Mouse (Mus musculus) liver, embryonic 14.5 days (tissue): ENCODE data around the gene Gm34653. TPM values are rescaled to one million over a fixed set of nuclear protein-coding genes. Genes with fewer than 3 reads are reported as not detected.
"Not testable (repeated sequence)": the region's sequence is repeated elsewhere in the genome, so short reads cannot be mapped to it uniquely, and the experiment has no call there.

ENCODE experiments used
- ATAC-seq: fragments of 200-750 bp; cut with Nextera tagmentation; 2 replicates; pipeline ENCODE4 v1.8.0; 2017; ENCODE audit warnings: moderate number of reproducible peaks, mild to moderate bottlenecking, moderate library complexity; ENCODE audit not compliant: insufficient read depth
- DNase-seq, 3 experiments: peaks; one replicate each; pipeline ENCODE4 v3.0.0-alpha.2; 2012 to 2013; ENCODE audit warnings: low read depth in 3 of 3, low spot score in 3 of 3
- H3K27ac ChIP-seq: fragments of 300-500 bp; sonication (generic); 2 replicates; pipeline ENCODE4 v1.5.1; 2014; ENCODE audit warnings: moderate library complexity, mild to moderate bottlenecking, control low read depth, inconsistent platforms
- H3K27me3 ChIP-seq: fragments of 300-500 bp; sonication (generic); 2 replicates; pipeline ENCODE4 v1.6.1; 2014; ENCODE audit warnings: mild to moderate bottlenecking, low read length, moderate library complexity; ENCODE audit not compliant: control insufficient read depth, insufficient read depth
- H3K36me3 ChIP-seq: fragments of 300-500 bp; sonication (generic); replicated peaks from 2 replicates; pipeline ENCODE4 v1.6.1; 2014; ENCODE audit warnings: low read depth; ENCODE audit not compliant: control insufficient read depth, insufficient read depth
- H3K4me1 ChIP-seq, 2 experiments: fragments of 200-500 bp in 1 of 2; fragments of 300-500 bp in 1 of 2; sonication (generic) in 1 of 2; replicated peaks; 2 replicates each; pipeline ENCODE4 v1.6.1; 2012 to 2014; ENCODE audit warnings: antibody characterized with exemption in 1 of 2, inconsistent platforms in 1 of 2, low read length in 1 of 2; ENCODE audit not compliant: control insufficient read depth in 2 of 2, insufficient read depth in 2 of 2
- H3K4me2 ChIP-seq: fragments of 300-500 bp; sonication (generic); 2 replicates; pipeline ENCODE4 v1.6.1; 2014; ENCODE audit warnings: low read depth, mild to moderate bottlenecking, control low read depth, moderate library complexity
- H3K4me3 ChIP-seq, 2 experiments: fragments of 200-500 bp in 1 of 2; fragments of 300-500 bp in 1 of 2; sonication (generic) in 1 of 2; 2 replicates each; pipeline ENCODE4 v1.5.1; 2012 to 2014; ENCODE audit warnings: low read depth in 2 of 2, low read length in 2 of 2, mild to moderate bottlenecking in 2 of 2, control low read depth in 1 of 2, inconsistent platforms in 1 of 2, moderate library complexity in 1 of 2; ENCODE audit not compliant: insufficient read depth in 1 of 2
- H3K9ac ChIP-seq: fragments of 300-500 bp; sonication (generic); replicated peaks from 2 replicates; pipeline ENCODE4 v1.6.1; 2014; ENCODE audit warnings: mild to moderate bottlenecking, control low read depth, moderate library complexity
- H3K9me3 ChIP-seq: fragments of 300-500 bp; sonication (generic); 2 replicates; pipeline ENCODE4 v1.6.1; 2016; ENCODE audit warnings: low read length, mixed read lengths; ENCODE audit not compliant: control insufficient read depth
- CTCF ChIP-seq: IDR thresholded peaks from 2 replicates; pipeline ENCODE4 v1.5.1; 2016; ENCODE audit warnings: antibody characterized with exemption, low read depth, control low read depth
- EP300 ChIP-seq: IDR thresholded peaks from 2 replicates; pipeline ENCODE4 v1.6.1; 2016; ENCODE audit warnings: antibody characterized with exemption, low read depth
- WGBS: fragments of 180-500 bp; shearing (Covaris S2); extraction: QIAGEN DNeasy Blood & Tissue Kit; methylation state at CpG from one replicate; pipeline ENCODE4 v1.1.7; 2014; ENCODE audit not compliant: insufficient replicate concordance; 5-methylcytosine and 5-hydroxymethylcytosine counted together
- polyA plus RNA-seq, 2 experiments: library from polyadenylated mRNA; depleted of rRNA in 1 of 2; stranded (reverse) in 1 of 2; unstranded in 1 of 2; fragments of >200 nt; fragmentation: Nextera tagmentation in 1 of 2; extraction: Ambion mirVana in 1 of 2; gene quantifications; 2 replicates each; pipeline versions ENCODE4 v1.2.1 to v1.2.3; 2012 to 2014

The Gm34653 gene
- polyA plus RNA-seq, 2 experiments: not detected

GRCm38 (mm10) chr2:34833624-34834023 is 817 bp downstream of the Gm34653 start:
- ATAC-seq (no peak), DNase-seq (no peak)
- TF ChIP-seq CTCF (no peak), EP300 (no peak)
- Histone ChIP-seq H3K4me3 (no peak overlapping the region), H3K4me1 (no peaks in the 10 kb centered on the region), H3K9me3 (no peaks in the 10 kb centered on the region), H3K36me3 (no peaks in the 10 kb centered on the region), H3K27me3 (no peaks in the 10 kb centered on the region), H3K9ac (no peak overlapping the region), H3K4me2 (no peak overlapping the region), H3K27ac (no peak overlapping the region)
- 81% methylated on average over 17 of the region's 17 CpGs for WGBS

DNA sequence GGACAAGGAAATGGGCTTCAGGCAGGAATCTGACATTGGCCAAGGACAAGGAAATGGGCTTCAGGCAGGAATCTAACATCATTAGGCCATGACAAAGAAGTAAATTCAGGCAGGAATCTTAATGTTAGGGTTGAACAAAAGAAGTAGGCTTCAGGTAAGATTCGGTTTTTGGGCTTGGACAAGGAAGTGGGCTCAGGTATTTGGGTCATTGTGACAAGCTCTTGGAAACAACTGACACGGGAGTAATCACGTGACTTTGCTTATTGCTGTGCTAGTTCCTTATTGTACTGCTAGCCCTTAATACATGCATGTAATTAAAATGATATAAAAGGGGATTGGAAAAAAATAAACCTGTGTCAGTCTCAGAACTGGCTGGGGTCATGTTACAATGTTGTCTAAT is 2.9 kb downstream of the Gm34653 start:
- Histone ChIP-seq H3K4me2 (no peak overlapping the region), H3K27ac (no peak overlapping the region), H3K9me3 (no peaks in the 10 kb centered on the region), H3K27me3 (no peaks in the 10 kb centered on the region), H3K36me3 (no peaks in the 10 kb centered on the region), H3K9ac (no peak overlapping the region), H3K4me3 (no peak overlapping the region), H3K4me1 (no peaks in the 10 kb centered on the region)
- WGBS: 52% methylated on average over 3 of the region's 3 CpGs
- ATAC-seq (no peak), DNase-seq (no peak)
- no peak for TF ChIP-seq CTCF
- TF ChIP-seq EP300: no peak

- not testable (repeated sequence) for DNase-seq, H3K27me3 ChIP-seq, H3K4me2 ChIP-seq, H3K4me1 ChIP-seq, H3K9me3 ChIP-seq, H3K9ac ChIP-seq, H3K36me3 ChIP-seq, H3K4me3 ChIP-seq, ATAC-seq, H3K27ac ChIP-seq
- peak; percentile 52 for TF ChIP-seq CTCF
- 68% methylated on average over 5 of the region's 5 CpGs for WGBS
These were observed 7.3 kb downstream of the Gm34653 start for GRCm38 (mm10) chr2:34840143-34840542.

- 85% methylated on average over 8 of the region's 8 CpGs for WGBS
- H3K4me3 ChIP-seq: no peak overlapping the region
- no peaks in the 10 kb centered on the region for H3K4me1 ChIP-seq
- TF ChIP-seq CTCF (no peak), EP300 (no peak)
- H3K27ac ChIP-seq: no peak overlapping the region
- H3K4me2 ChIP-seq: no peak overlapping the region
- H3K9me3 ChIP-seq: no peaks in the 10 kb centered on the region
- no peak overlapping the region for H3K9ac ChIP-seq
- DNase-seq (no peak), ATAC-seq (no peak)
- H3K36me3 ChIP-seq: no peaks in the 10 kb centered on the region
- no peaks in the 10 kb centered on the region for H3K27me3 ChIP-seq
These were observed 8.9 kb downstream of the Gm34653 start for GRCm38 (mm10) chr2:34841706-34842105.

DNA sequence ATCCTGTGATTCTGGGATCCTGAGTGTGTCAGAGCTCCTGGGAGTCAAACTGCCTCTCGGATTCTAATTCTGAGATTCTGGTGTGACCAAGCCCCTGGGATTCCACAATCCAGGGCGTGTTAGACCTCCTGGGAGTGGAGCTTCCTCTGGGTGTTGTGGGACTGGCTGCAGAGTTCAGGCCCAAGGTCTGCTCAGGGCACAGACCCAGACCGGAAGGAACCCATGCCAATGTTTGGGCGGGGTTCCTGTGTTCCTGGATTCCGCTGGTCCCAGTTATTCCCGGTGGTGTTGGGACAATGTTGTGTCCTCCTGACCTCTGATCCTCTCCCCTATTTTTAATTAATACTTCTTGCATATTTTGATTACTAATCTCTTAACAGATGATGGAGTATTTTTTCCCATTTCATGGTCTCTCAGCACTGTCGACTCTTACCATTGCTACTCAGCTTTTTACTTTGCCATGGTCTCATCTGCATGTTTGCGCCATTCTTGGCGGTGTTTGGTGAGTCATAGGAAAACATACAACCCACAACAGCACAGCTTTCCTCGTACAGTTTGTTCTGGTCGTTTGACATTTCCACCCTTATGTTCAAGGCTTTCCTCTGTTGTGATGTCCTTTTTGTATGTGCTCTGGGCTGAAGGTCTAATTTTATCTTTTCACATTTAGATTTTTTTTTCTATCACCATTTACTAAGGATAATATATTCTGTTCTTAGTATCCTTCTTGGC is 10.6 kb downstream of the Gm34653 start:
- no peak for DNase-seq
- WGBS: 70% methylated on average over 11 of the region's 11 CpGs
- no peaks in the 10 kb centered on the region for H3K36me3 ChIP-seq
- no peaks in the 10 kb centered on the region for H3K27me3 ChIP-seq
- no peak overlapping the region for H3K4me2 ChIP-seq
- H3K9ac ChIP-seq: no peak overlapping the region
- no peak for TF ChIP-seq EP300
- no peak for TF ChIP-seq CTCF
- H3K4me3 ChIP-seq: no peak overlapping the region
- H3K27ac ChIP-seq: no peak overlapping the region
- H3K9me3 ChIP-seq: no peaks in the 10 kb centered on the region
- no peaks in the 10 kb centered on the region for H3K4me1 ChIP-seq
- ATAC-seq: no peak
